Mouse (Mus musculus) R1 (cell line): ENCODE data around the gene Treh.
"Not testable (repeated sequence)": the region's sequence is repeated elsewhere in the genome, so short reads cannot be mapped to it uniquely, and the experiment has no call there.

ENCODE experiments used
- DNase-seq: peaks from one replicate; pipeline ENCODE4 v3.0.0-alpha.2; 2018; ENCODE audit warnings: low read depth, low spot score

The Treh gene

GRCm38 (mm10) chr9:44673005-44673404 lies at the start of gene Treh:
Treh (plus strand) TSS chr9:44673233.
- no peak for DNase-seq

- no peak for DNase-seq
Measured at GRCm38 (mm10) chr9:44624390-44624789, 48.6 kb upstream of the Treh start.

GRCm38 (mm10) chr9:44626268-44626667 lies 46.8 kb upstream of the Treh start:
- DNase-seq = no peak

DNA sequence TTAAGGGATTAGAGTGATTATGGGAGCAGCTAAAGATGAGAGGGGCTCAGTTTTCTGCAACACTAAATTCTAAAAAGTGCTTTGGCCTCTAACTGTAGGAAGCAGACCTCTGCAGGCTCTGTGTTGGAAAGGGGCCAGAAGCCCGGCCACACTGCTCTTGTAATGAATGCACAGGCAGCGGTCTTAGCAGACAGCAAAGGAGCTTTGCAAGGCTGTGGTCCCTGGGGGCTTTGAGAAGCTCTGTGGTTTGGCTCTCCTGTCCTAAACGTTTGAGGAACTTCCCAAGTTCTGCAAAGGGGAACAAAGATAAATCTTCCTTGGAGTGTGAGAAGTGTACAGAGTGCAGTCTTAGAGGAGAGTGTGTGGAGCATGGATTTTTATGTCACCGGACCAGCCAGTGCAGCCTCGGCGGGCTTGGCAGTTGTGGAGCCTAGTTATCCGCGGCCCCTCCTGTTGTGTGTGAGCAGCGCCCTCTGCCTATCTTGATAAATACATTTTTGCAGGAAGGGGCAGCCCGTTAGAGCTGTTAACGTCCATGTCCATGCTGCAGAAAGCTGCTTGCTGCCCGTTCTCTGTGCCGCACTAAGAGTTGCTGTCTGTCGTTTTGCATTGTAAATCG lies 35.4 kb upstream of the Treh start:
- peak; percentile 37 for DNase-seq

DNA sequence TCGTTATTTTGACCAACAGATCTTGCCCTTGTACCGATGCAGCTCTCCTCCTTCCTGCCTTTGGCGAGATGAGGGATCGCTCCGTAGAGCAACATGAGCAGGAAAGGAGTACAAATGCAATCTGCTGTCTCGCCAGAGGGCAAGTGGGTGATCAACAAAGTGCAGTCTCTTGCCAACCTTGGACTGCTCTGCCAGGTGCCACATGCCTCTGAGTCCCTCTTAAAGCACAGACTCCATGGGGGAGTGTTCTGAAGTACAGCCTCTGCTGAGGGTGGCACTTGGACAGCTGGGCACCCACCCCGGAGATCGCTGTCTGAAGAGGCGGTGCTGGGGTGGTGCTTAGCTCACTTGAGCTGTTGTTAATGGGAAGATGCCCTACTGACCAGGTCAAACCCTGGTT lies 34.3 kb upstream of the Treh start:
- DNase-seq = not testable (repeated sequence)

DNA sequence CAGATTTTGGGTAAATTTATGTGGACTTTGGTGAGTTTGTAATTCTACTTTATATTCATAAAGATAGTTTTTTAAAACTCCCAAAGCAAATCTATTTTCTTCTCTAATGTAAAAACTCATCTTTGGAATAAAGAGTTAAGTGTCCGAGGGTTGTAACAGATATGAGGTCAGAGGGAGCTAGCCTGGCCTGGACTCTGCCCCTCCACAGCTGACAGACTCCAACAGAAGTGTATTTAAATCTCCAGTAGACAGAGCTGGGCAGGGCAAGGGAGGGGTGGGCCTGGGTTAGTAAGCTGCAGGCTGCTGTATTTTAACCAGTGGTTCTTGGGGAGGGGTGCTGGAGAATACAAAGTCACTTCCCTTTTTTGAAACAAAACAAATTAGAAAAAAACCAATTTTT lies 33.0 kb upstream of the Treh start:
- DNase-seq = not testable (repeated sequence)

- peak; percentile 42 for DNase-seq
Measured at GRCm38 (mm10) chr9:44640646-44641357, 32.2 kb upstream of the Treh start.

- no peak for DNase-seq
Measured at GRCm38 (mm10) chr9:44641616-44642015, 31.4 kb upstream of the Treh start.

- DNase-seq = no peak
Measured at GRCm38 (mm10) chr9:44643103-44643502, 29.9 kb upstream of the Treh start.

DNA sequence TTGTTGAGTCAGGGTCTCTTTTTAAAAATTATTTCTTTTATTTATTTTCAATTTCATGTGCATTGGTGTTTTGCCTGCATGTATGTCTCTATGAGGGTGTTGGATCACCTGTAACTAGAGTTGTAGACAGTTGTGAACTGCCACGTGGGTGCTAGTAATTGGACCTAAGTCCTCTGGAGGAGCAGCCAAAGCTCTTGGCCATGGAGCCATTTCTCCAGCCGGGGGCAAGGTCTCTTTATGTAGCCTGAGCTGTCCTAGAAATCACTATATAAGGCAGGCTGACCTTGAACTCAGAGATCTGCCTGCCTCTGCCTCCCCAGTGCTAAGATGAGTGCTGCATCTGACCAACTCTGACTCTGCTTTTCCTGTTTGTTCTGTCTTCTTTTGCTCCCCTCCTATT lies 28.8 kb upstream of the Treh start:
- no peak for DNase-seq

- DNase-seq = no peak
Measured at GRCm38 (mm10) chr9:44645481-44645880, 27.6 kb upstream of the Treh start.

GRCm38 (mm10) chr9:44645924-44646323 lies 27.1 kb upstream of the Treh start:
- peak; percentile 40 for DNase-seq

- DNase-seq = peak; percentile 23
Measured at GRCm38 (mm10) chr9:44646366-44646765, 26.7 kb upstream of the Treh start.

DNA sequence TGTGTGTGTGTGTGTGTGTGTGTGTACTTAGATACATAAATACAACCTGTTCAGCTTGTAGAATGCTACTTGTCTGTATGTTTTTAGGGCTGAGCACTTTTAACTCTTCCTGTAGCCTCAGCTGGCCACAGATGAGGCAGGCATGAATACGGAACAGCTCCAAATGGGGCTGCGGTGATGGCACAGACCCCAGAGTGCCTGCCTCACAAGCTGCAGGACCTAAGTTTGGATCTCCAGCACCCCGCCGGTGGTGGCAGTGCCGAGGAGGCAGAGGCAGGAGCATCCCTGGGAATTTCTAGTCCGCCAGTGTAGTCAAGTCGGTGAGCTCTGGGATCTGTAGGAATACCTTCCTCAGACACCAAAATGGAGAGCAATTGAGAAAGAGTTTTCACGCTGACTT lies 26.0 kb upstream of the Treh start:
- no peak for DNase-seq

GRCm38 (mm10) chr9:44647656-44648055 lies 25.4 kb upstream of the Treh start:
- DNase-seq = no peak

GRCm38 (mm10) chr9:44648881-44649281 lies 24.2 kb upstream of the Treh start:
- DNase-seq = no peak

- peak; percentile 46 for DNase-seq
Measured at GRCm38 (mm10) chr9:44652027-44652426, 21.0 kb upstream of the Treh start.

GRCm38 (mm10) chr9:44653896-44654295 lies 19.1 kb upstream of the Treh start:
- DNase-seq = no peak

GRCm38 (mm10) chr9:44655098-44656066 lies 17.7 kb upstream of the Treh start:
- DNase-seq = peak; percentile 86

DNA sequence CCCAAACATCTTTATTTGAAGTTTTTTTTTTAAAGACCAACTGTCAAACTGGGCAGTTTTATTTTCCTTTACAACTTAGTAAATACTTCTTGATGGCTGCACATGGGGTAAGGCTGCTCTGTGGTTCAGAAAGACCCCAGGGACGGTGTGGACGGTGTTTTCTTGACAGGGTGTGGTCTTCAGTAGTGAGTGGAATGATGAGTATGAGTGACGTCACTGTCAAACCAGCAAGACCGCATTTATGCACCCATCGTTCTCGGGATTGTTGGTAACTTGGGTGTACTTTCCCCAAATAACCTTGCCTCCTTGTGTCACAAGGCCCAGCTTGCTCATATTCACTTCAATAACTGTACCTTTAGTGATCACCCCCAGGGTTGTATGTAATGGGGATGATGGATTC lies 9.3 kb upstream of the Treh start:
- no peak for DNase-seq

GRCm38 (mm10) chr9:44671416-44671815 lies 1.6 kb upstream of the Treh start:
- no peak for DNase-seq

GRCm38 (mm10) chr9:44672291-44672865 lies 655 bp upstream of the Treh start:
- DNase-seq = no peak
